In the genomic region with DNA sequence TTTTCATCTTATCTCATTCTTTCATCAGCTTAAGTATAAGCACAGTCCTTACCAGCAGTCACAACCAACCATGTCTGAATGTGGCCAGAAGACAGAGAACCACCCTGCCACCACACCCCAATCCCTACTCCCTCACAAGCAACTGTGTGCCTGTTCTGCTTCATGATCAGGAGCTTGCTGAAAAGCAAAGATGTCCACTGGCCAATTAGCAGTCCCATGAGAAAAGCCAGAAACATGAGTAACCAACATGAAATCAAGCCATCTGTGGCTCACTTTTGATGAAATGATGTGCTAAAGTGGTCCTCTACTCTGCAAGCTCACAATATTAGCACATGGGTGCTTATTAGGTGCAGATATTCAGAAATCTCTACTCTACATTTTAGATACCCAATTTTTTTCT, we compare ENCODE assay signal across 30 mouse cellular contexts.
"Had no signal": no experiment of that assay in that cellular context is flagged by ENCODE, and none has a peak within 500 bp of the region (broad histone marks: within the 10 kb centered on the region; RNA-seq: fewer than 3 reads in every experiment).

No protein-coding gene starts in this region.

- H3K27me3 ChIP-seq: limb, embryonic 12.5 days; limb, embryonic 13.5 days; limb, embryonic 15.5 days; liver, embryonic 12.5 days; liver, embryonic 13.5 days; liver, embryonic 15.5 days; lung, embryonic 15.5 days; megakaryocyte, embryonic 14.5 days; midbrain, embryonic 12.5 days; midbrain, embryonic 13.5 days; midbrain, embryonic 15.5 days; neural tube, embryonic 12.5 days; neural tube, embryonic 13.5 days had no signal

- H3K36me3 ChIP-seq: limb, embryonic 10.5 days; limb, embryonic 12.5 days; limb, embryonic 13.5 days; limb, embryonic 15.5 days; liver, embryonic 12.5 days; liver, embryonic 13.5 days; liver, embryonic 15.5 days; lung, embryonic 15.5 days; midbrain, embryonic 10.5 days; midbrain, embryonic 13.5 days; midbrain, embryonic 15.5 days; neural tube, embryonic 12.5 days; neural tube, embryonic 13.5 days had no signal

- DNase-seq: left cerebral cortex, postnatal 4 days; liver; liver, embryonic 13.5 days; liver, postnatal 0 days; lung, adult 18-20 months; lung, adult 2 months; lung, embryonic 14.5 days; lung, postnatal 10 days; lung, postnatal 14 days; lung, postnatal 36 days; lung, postnatal 4 days; midbrain, embryonic 14.5 days had no signal

- H3K4me3 ChIP-seq: limb, embryonic 10.5 days; limb, embryonic 12.5 days; limb, embryonic 13.5 days; limb, embryonic 15.5 days; liver, embryonic 12.5 days; liver, embryonic 13.5 days; liver, embryonic 15.5 days; lung, embryonic 15.5 days; megakaryocyte, embryonic 14.5 days; midbrain, embryonic 10.5 days; midbrain, embryonic 12.5 days; midbrain, embryonic 13.5 days; midbrain, embryonic 15.5 days; neural tube, embryonic 12.5 days; neural tube, embryonic 13.5 days had no signal

- H3K4me2 ChIP-seq: limb, embryonic 12.5 days; limb, embryonic 13.5 days; limb, embryonic 15.5 days; liver, embryonic 11.5 days; liver, embryonic 12.5 days; liver, embryonic 13.5 days; liver, embryonic 15.5 days; lung, embryonic 14.5 days; lung, embryonic 15.5 days; midbrain, embryonic 11.5 days; midbrain, embryonic 12.5 days; midbrain, embryonic 13.5 days; midbrain, embryonic 15.5 days; neural tube, embryonic 12.5 days; neural tube, embryonic 13.5 days had no signal

- ATAC-seq: liver, embryonic 12.5 days; liver, postnatal 0 days; lung, postnatal 0 days; midbrain, embryonic 13.5 days; midbrain, embryonic 15.5 days; midbrain, embryonic 16.5 days had no signal
